Mouse (Mus musculus) liver, embryonic 11.5 days (tissue): Measurements from ENCODE around the gene Rundc3a. TPM values are rescaled to one million over a fixed set of nuclear protein-coding genes. Genes with fewer than 3 reads are reported as not detected.

Experiments used
- ATAC-seq: fragments of 200-750 bp; cut with Nextera tagmentation; replicated peaks from 2 replicates; pipeline ENCODE4 v1.8.0; 2017; ENCODE audit warnings: moderate number of reproducible peaks, mild to moderate bottlenecking, moderate TSS enrichment, moderate library complexity; ENCODE audit not compliant: low FRiP score
- DNase-seq: peaks from one replicate; pipeline ENCODE4 v3.0.0-alpha.2; 2017; ENCODE audit warnings: low spot score
- H3K27ac ChIP-seq: fragments of 300-500 bp; sonication (generic); 2 replicates; pipeline ENCODE4 v1.5.1; 2014; ENCODE audit warnings: mild to moderate bottlenecking, low read depth, low read length, control low read depth
- H3K27me3 ChIP-seq: fragments of 300-500 bp; sonication (generic); replicated peaks from 2 replicates; pipeline ENCODE4 v1.6.1; 2014; ENCODE audit warnings: low read length, mixed read lengths; ENCODE audit not compliant: control insufficient read depth, insufficient read depth
- H3K36me3 ChIP-seq: fragments of 300-500 bp; sonication (generic); 2 replicates; pipeline ENCODE4 v1.6.1; 2014; ENCODE audit warnings: mild to moderate bottlenecking, low read length, moderate library complexity, mixed read lengths; ENCODE audit not compliant: control insufficient read depth, insufficient read depth
- H3K4me1 ChIP-seq: fragments of 300-500 bp; sonication (generic); replicated peaks from 2 replicates; pipeline ENCODE4 v1.6.1; 2014; ENCODE audit warnings: low read length, mixed read lengths; ENCODE audit not compliant: control insufficient read depth, insufficient read depth
- H3K4me2 ChIP-seq: fragments of 300-500 bp; sonication (generic); 2 replicates; pipeline ENCODE4 v1.6.1; 2014; ENCODE audit warnings: mild to moderate bottlenecking, control low read depth, moderate library complexity
- H3K4me3 ChIP-seq: fragments of 300-500 bp; sonication (generic); 2 replicates; pipeline ENCODE4 v1.5.1; 2014; ENCODE audit warnings: low read depth, low read length, control low read depth
- H3K9ac ChIP-seq: fragments of 300-500 bp; sonication (generic); 2 replicates; pipeline ENCODE4 v1.6.1; 2014; ENCODE audit warnings: low read depth, low read length, control low read depth
- H3K9me3 ChIP-seq: fragments of 300-500 bp; sonication (generic); 2 replicates; pipeline ENCODE4 v1.6.1; 2016; ENCODE audit warnings: low read length, inconsistent platforms, mixed read lengths; ENCODE audit not compliant: control insufficient read depth
- WGBS: fragments of 180-500 bp; shearing (Covaris S2); extraction: QIAGEN DNeasy Blood & Tissue Kit; methylation state at CpG from one replicate; pipeline ENCODE4 v1.1.7; 2014; 5-methylcytosine and 5-hydroxymethylcytosine counted together
- microRNA-seq: library from miRNA; unstranded; fragments of <30 nt; microRNA quantifications from one replicate; pipeline ENCODE4, GENCODE M21; 2017; ENCODE audit warnings: borderline number of aligned reads
- polyA plus RNA-seq: library from polyadenylated mRNA; unstranded; fragments of >200 nt; fragmentation: Nextera tagmentation; extraction: Ambion mirVana; gene quantifications from 2 replicates; pipeline ENCODE4 v1.2.1, GENCODE M21; 2014

Rundc3a gene
- polyA plus RNA-seq, 1 experiment from 2014 or later: 2.6 TPM

- H3K4me2 ChIP-seq: peak within 1 kb of the TSS; percentile 99
- H3K27ac ChIP-seq: peak within 1 kb of the TSS; percentile 52; the same call in 1 of the 2 replicates
- WGBS: 0% methylated on average over 40 of the region's 40 CpGs
- no peaks in the 10 kb centered on the region for H3K9me3 ChIP-seq
- H3K27me3 ChIP-seq: peaks cover 46% of the 10 kb centered on the region
- ATAC-seq (peak; percentile 74), DNase-seq (peak; percentile 86)
- peaks cover 32% of the 10 kb centered on the region for H3K4me1 ChIP-seq
- H3K9ac ChIP-seq: peak within 1 kb of the TSS; percentile 82
- H3K4me3 ChIP-seq: peak within 1 kb of the TSS; percentile 76
- no peaks in the 10 kb centered on the region for H3K36me3 ChIP-seq
Measured at GRCm38 (mm10) chr11:102447497-102447896, 54.3 kb downstream of the Rundc3a start, which contains the start of gene Fam171a2. Gene Fam171a2, minus strand, starts transcription at chr11:102447682.

GRCm38 (mm10) chr11:102448327-102448726 is 55.1 kb downstream of the Rundc3a start:
- no peak overlapping the region for H3K4me2 ChIP-seq

GRCm38 (mm10) chr11:102449043-102450008 is 56.1 kb downstream of the Rundc3a start:
- H3K4me3 ChIP-seq: no peak overlapping the region
- no peaks in the 10 kb centered on the region for H3K9me3 ChIP-seq
- DNase-seq: no peak
- H3K36me3 ChIP-seq: no peaks in the 10 kb centered on the region
- H3K4me1 ChIP-seq: peaks cover 32% of the 10 kb centered on the region
- no peak overlapping the region for H3K4me2 ChIP-seq
- H3K9ac ChIP-seq: no peak overlapping the region
- ATAC-seq: no peak
- no peak overlapping the region for H3K27ac ChIP-seq
- 51% methylated on average over 17 of the region's 17 CpGs for WGBS
- H3K27me3 ChIP-seq: peaks cover 39% of the 10 kb centered on the region

More at GRCm38 (mm10) chr11:102448327-102448726, 55.1 kb downstream of the Rundc3a start:
- Histone ChIP-seq H3K9ac (no peak overlapping the region), H3K27ac (no peak overlapping the region), H3K9me3 (no peaks in the 10 kb centered on the region), H3K27me3 (peaks cover 46% of the 10 kb centered on the region), H3K36me3 (no peaks in the 10 kb centered on the region), H3K4me3 (no peak overlapping the region), H3K4me1 (peaks cover 32% of the 10 kb centered on the region)
- ATAC-seq (no peak), DNase-seq (no peak)
- WGBS: 17% methylated on average over 8 of the region's 8 CpGs

Small RNAs within 50 kb of the gene (microRNA-seq; reads per million reads assigned to microRNA genes)
- not detected for gene Mir6930

Other genes with a start within 250 kb of the Rundc3a start
- 4.9 and 5.1 TPM in 2 replicates for gene Nags, start 247.9 kb upstream of the Rundc3a start, polyA plus RNA-seq
- 25.7 and 26.0 TPM in 2 replicates for gene Tmem101, start 237.0 kb upstream of the Rundc3a start, polyA plus RNA-seq
- gene Lsm12, start 208.1 kb upstream of the Rundc3a start, polyA plus RNA-seq: 80.1 and 83.2 TPM in 2 replicates
- gene G6pc3, start 203.8 kb upstream of the Rundc3a start, polyA plus RNA-seq: 38.8 and 39.5 TPM in 2 replicates
- gene Hdac5, start 163.2 kb upstream of the Rundc3a start, polyA plus RNA-seq: 23.8 and 26.0 TPM in 2 replicates
- gene BC030867, start 144.5 kb upstream of the Rundc3a start, polyA plus RNA-seq: 28.2 and 29.4 TPM in 2 replicates
- gene Asb16, start 124.7 kb upstream of the Rundc3a start, polyA plus RNA-seq: 0.05 and 0.12 TPM in 2 replicates
- gene Tmub2, start 108.5 kb upstream of the Rundc3a start, polyA plus RNA-seq: 41.6 and 44.8 TPM in 2 replicates
- 11.4 and 14.7 TPM in 2 replicates for gene Atxn7l3, start 96.8 kb upstream of the Rundc3a start, polyA plus RNA-seq
- gene Ubtf, start 73.7 kb upstream of the Rundc3a start, polyA plus RNA-seq: 104 and 108 TPM in 2 replicates
- 191 and 229 TPM in 2 replicates for gene Slc4a1, start 27.2 kb upstream of the Rundc3a start, polyA plus RNA-seq
- 282 and 283 TPM in 2 replicates for gene Slc25a39, start 14.5 kb downstream of the Rundc3a start, polyA plus RNA-seq
- 68.1 and 69.5 TPM in 2 replicates for gene Grn, start 36.9 kb downstream of the Rundc3a start, polyA plus RNA-seq
- gene Fam171a2, start 54.3 kb downstream of the Rundc3a start, polyA plus RNA-seq: 1.8 and 2.0 TPM in 2 replicates
- 76.2 and 80.3 TPM in 2 replicates for gene Itga2b, start 76.7 kb downstream of the Rundc3a start, polyA plus RNA-seq
- gene Gpatch8, start 163.0 kb downstream of the Rundc3a start, polyA plus RNA-seq: 30.0 and 35.4 TPM in 2 replicates
- gene Gm11627, start 186.1 kb downstream of the Rundc3a start, polyA plus RNA-seq: 1.2 and 1.4 TPM in 2 replicates
- 8.4 and 9.0 TPM in 2 replicates for gene Fzd2, start 211.0 kb downstream of the Rundc3a start, polyA plus RNA-seq